ENCODE assay signal across 21 mouse cellular contexts in the genomic region with DNA sequence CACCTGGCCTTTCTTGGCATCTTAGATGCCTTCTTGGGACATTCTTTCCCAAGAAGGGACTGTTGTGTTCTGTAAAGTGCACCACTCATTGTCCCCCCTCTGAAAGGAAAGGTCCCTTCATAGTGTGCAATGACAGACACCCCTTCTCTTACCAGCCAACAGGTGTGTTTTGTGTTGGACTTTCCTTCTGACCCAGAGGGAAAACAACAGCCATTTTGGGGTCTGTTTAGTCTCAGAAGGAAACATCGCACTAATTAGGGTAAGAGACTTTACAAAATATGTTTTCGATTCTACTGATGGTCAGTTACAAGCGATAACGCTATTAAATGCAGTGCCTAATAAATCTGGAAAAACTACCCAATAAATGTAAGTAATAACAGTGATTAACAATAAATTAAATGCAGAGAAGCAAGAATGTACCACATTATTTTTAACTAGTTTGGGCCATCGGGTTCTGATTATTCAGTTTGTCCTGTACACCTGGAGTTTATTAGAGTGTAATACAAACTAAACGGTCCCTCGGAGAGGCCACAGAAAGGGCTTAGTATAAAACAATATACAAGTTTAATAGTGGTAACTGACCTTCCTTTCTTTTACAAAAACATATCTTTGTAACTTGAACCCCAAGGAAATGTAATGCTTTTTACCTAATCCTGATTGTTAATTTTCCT.
"Had no signal": no experiment of that assay in that cellular context is flagged by ENCODE, and none has a peak within 500 bp of the region (broad histone marks: within the 10 kb centered on the region; RNA-seq: fewer than 3 reads in every experiment).

No protein-coding gene starts in this region.

- H3K36me3 ChIP-seq: limb, embryonic 15.5 days; midbrain, embryonic 10.5 days; midbrain, embryonic 13.5 days had no signal

- H3K4me3 ChIP-seq: layer of hippocampus, adult 2 months; limb, embryonic 15.5 days; megakaryocyte, embryonic 14.5 days; midbrain, embryonic 10.5 days; midbrain, embryonic 13.5 days had no signal

- H3K9ac ChIP-seq: limb, embryonic 15.5 days; liver, embryonic 14.5 days; liver, postnatal 0 days; lung, embryonic 14.5 days; midbrain, embryonic 13.5 days had no signal

- DNase-seq: kidney, adult 2 months; kidney, postnatal 25 days; layer of hippocampus, adult 9-11 months; liver, postnatal 0 days; lung, embryonic 14.5 days; right cerebral cortex, adult 18-20 months; right cerebral cortex, postnatal 14 days; right cerebral cortex, postnatal 4 days; thymus, adult 2 months; thymus, postnatal 25 days had no signal

- H3K27me3 ChIP-seq: megakaryocyte, embryonic 14.5 days; midbrain, embryonic 13.5 days had no signal

- H3K4me2 ChIP-seq: limb, embryonic 15.5 days; liver, embryonic 11.5 days; lung, embryonic 14.5 days; midbrain, embryonic 13.5 days had no signal

- ATAC-seq: intestine, postnatal 0 days; liver, postnatal 0 days; lung, postnatal 0 days; midbrain, embryonic 13.5 days had no signal

- H3K4me1 ChIP-seq: megakaryocyte, embryonic 14.5 days; midbrain, embryonic 10.5 days; midbrain, embryonic 13.5 days had no signal

- H3K27ac ChIP-seq: kidney, postnatal 0 days; layer of hippocampus, adult 2 months; limb, embryonic 15.5 days; liver, embryonic 14.5 days; midbrain, embryonic 10.5 days; midbrain, embryonic 13.5 days; stomach, postnatal 0 days had no signal
